Mouse (Mus musculus): ENCODE results near the gene Gramd1a.

Gramd1a gene

GRCm38 (mm10) chr7:31155296-31156033 is at the start of gene Gramd1a:
Gramd1a (minus strand) TSS chr7:31155896.
- in situ Hi-C loops (cut with MboI, MseI): loop anchor here (25.0 kb wide), 1 partner anchor 743 kb away; the partner anchor contains the start of genes Hcst, Nfkbid and Tyrobp

DNA sequence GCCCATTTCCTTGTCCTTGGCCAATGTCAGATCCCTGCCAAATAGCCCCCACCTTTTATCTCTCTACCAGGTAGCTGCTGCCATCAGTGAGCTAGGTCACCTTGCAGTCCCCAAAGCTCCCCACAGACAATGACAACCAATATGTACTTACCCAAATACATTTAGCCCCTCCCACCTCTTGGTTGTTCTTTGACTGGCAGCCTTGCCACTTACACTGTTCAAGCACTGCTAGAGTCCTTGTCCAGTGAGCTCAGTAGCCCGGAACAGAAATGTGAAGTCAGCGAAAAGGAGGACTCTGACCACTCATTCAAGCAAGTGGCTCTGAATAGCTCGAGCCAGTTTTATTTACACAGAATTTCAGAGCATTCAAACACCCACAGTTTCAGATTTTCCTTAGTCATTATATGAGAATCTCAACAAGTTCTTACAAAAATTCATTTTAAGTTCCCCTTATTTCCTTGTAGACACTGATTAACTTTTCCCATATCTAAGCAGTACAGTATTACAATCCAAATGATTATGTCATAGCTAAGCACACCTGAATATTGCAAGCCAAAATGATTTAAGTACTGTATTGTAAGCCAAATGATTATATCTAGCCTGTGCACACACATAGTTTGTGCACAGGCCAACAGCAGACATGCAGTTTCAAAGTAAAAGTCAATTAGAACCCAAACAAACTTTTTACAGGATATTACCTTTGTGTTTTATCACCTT is 40.1 kb upstream of the Gramd1a start:
- in situ Hi-C loops (cut with MboI, MseI): no loop called here

- in situ Hi-C loops (cut with MboI, MseI): no loop called here
These were observed 29.0 kb upstream of the Gramd1a start for GRCm38 (mm10) chr7:31184711-31185110.

DNA sequence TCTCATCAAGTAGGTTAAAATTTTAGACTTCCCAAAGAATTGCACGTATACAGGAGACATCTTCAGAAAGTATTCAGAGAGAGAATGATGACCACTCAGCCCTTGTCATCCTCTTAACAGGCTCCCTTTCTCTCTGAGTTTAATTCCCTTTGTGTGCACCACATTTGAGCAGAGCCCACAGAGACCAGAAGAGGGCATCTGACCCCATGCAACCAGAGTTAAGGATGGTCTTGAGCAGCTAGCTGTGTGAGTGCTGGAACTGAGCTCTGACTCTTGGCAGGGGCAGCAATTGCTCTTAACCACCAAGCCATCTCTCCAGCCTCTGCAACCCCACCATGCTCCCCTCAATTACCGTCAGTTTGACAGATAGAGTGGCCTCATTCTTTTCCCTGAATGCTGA is 27.2 kb upstream of the Gramd1a start:
- in situ Hi-C loops (cut with MboI, MseI): no loop called here

- in situ Hi-C loops (cut with MboI, MseI): loop anchor here (5.0 kb wide), 1 partner anchor 45 kb away; no protein-coding TSS in a partner anchor
These were observed 21.4 kb upstream of the Gramd1a start for GRCm38 (mm10) chr7:31176886-31177763.

GRCm38 (mm10) chr7:31175096-31175495 is 19.4 kb upstream of the Gramd1a start:
- in situ Hi-C loops (cut with MboI, MseI): loop anchor here (5.0 kb wide), 1 partner anchor 43 kb away; no protein-coding TSS in a partner anchor

- in situ Hi-C loops (cut with MboI, MseI): loop anchor here (25.0 kb wide), 1 partner anchor 762 kb away; the partner anchor contains the start of genes Hcst, Nfkbid and Tyrobp
These were observed 18.8 kb upstream of the Gramd1a start for GRCm38 (mm10) chr7:31174466-31174865.

- in situ Hi-C loops (cut with MboI, MseI): loop anchor here (25.0 kb wide), 1 partner anchor 760 kb away; the partner anchor contains the start of genes Hcst, Nfkbid and Tyrobp
These were observed 16.5 kb upstream of the Gramd1a start for GRCm38 (mm10) chr7:31172238-31172637.

DNA sequence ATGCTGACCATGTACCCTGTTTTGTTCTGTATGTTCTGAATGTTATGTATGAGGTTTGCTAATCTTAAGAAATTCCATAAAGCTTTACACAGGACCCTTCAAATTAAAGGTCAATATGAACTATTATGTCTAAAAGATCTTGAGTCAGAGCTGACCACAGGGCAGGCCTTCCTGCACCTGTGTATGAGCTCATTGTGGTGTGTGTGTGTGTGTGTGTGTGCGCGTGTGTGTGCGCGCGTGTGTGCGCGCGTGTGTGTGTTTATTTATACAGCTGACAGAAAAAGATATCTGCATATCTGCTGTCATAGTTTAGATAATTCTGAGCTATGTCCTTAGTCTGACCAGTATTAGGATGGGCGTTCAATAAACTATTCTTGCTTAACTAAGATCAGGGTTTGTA is 14.8 kb upstream of the Gramd1a start:
- in situ Hi-C loops (cut with MboI, MseI): loop anchor here (25.0 kb wide), 1 partner anchor 758 kb away; the partner anchor contains the start of genes Hcst, Nfkbid and Tyrobp

- in situ Hi-C loops (cut with MboI, MseI): loop anchor here (25.0 kb wide), 1 partner anchor 756 kb away; the partner anchor contains the start of genes Hcst, Nfkbid and Tyrobp
These were observed 12.7 kb upstream of the Gramd1a start for GRCm38 (mm10) chr7:31168412-31168811.

- in situ Hi-C loops (cut with MboI, MseI): loop anchor here (25.0 kb wide), 1 partner anchor 752 kb away; the partner anchor contains the start of genes Hcst, Nfkbid and Tyrobp
These were observed 9.1 kb upstream of the Gramd1a start for GRCm38 (mm10) chr7:31164748-31165147.

GRCm38 (mm10) chr7:31163666-31164577 is 8.2 kb upstream of the Gramd1a start:
- in situ Hi-C loops (cut with MboI, MseI): loop anchor here (25.0 kb wide), 1 partner anchor 752 kb away; the partner anchor contains the start of genes Hcst, Nfkbid and Tyrobp

DNA sequence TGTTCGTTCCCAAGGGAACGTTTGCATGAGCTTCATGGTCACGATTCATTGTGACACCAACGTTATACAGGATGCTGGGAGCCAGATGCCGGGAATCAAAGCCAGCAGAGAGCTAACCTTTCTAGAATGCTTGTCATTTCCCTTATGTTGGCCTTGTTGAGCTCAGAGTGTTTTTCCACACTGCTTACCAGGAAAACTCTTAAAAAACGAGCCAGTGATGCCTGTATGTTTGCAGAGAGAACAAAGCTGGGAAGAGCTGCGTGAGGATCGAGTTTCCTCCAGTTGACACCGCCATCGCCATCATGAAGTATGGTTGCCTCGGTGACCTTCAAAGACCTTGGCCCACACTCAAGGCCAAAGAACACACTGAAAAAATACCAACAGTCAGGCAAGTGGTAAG is 6.6 kb upstream of the Gramd1a start:
- in situ Hi-C loops (cut with MboI, MseI): loop anchor here (25.0 kb wide), 1 partner anchor 750 kb away; the partner anchor contains the start of genes Hcst, Nfkbid and Tyrobp

DNA sequence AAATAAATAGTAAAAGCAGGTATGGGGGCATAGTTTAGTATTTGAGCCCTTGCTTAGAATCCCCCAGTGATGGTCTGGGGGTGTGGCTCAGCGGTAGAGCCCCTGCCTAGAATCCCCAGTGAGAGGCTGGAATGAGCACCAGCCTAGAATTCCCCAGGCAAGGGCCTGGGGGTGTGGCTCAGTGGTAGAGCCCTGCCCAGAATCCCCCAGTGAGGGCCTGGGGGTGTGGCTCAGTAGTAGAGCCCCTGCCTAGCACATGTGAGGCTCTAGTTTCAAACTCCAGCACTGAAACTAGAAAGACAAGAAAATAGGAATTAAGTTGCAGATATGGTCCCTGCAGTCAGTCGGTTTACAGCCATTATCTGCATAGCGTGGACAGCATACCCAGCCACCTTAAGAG is 6.1 kb upstream of the Gramd1a start:
- in situ Hi-C loops (cut with MboI, MseI): loop anchor here (25.0 kb wide), 1 partner anchor 750 kb away; the partner anchor contains the start of genes Hcst, Nfkbid and Tyrobp

DNA sequence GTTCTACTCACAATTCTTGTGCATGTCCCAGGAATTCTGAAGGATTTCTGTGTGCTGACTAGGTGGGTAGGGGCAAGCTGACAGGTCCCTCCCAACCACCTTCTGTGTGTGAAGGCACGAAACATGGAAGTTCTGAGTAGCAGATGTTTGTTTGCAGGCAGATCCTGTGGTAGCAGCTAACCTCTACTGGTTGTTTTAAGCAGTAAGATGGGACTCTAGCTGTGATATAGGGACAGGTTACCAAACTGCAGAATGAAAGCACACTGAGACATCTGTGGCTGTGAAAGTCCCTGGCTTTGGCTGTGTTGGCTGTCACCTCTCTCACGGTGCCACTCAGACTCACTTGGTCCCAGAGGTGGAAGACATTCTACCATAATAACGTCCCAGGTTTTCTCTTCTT is 5.5 kb upstream of the Gramd1a start:
- in situ Hi-C loops (cut with MboI, MseI): loop anchor here (25.0 kb wide), 1 partner anchor 749 kb away; the partner anchor contains the start of genes Hcst, Nfkbid and Tyrobp

GRCm38 (mm10) chr7:31160763-31161162 is 5.1 kb upstream of the Gramd1a start:
- in situ Hi-C loops (cut with MboI, MseI): loop anchor here (25.0 kb wide), 1 partner anchor 748 kb away; the partner anchor contains the start of genes Hcst, Nfkbid and Tyrobp

DNA sequence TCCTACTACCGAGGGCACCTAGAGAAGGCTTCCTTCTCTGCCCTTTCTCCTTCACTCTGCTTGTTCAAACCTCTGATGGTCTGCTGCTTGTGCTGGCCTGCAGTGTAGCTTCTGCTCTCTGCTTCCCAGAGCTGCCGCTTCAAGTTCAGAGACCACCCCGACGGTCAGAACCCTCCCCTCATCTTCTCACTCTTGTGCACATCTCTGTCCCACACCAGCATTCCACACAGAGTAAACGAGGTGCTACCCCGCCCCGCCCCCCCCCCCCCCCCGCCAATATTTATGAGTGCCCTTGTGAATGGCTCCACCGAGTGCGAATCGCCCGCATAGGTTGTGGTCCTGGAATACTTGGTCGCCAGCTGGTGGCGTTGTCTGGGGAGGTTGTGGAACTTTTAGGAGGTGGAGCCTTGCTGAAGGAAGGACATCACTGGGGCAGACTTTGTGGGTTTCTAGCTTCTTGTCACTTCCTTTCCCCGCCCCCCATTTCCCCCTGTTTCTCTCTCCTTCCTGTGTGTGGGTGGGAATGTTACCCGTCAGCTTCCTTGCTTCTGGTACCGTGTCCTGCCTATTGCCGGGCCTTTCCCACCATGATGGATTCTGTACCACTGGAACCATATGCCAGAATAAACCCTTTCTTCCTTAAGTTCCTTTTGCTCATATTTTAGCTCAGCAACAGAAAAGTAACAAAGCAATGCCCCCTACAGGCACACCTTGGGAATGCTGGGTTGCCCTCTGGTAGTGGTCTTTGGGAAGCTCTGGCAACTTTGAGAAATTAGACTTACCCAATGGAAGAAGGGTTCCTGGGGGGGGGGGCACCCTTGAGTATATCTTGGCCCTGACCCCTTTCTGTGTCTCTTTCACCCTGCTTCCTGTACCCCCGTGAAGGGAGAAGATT is 585 bp upstream of the Gramd1a start:
- in situ Hi-C loops (cut with MboI, MseI): loop anchor here (25.0 kb wide), 1 partner anchor 744 kb away; the partner anchor contains the start of genes Hcst, Nfkbid and Tyrobp
